29 mouse cellular contexts compared by ENCODE assay signal in genomic region chr3:34107631-34108030, GRCm38 (mm10). TPM values are rescaled to one million over a fixed set of nuclear protein-coding genes. Genes with fewer than 3 reads are reported as not detected.
DNase-seq lines count a peak whose midpoint lies in the region; ATAC-seq lines count a peak whose summit lies in the region.
"Had no signal": no experiment of that assay in that cellular context is flagged by ENCODE, and none has a peak within 500 bp of the region (broad histone marks: within the 10 kb centered on the region; RNA-seq: fewer than 3 reads in every experiment).

No protein-coding gene starts in this region.

- no peaks in the 10 kb centered on the region for H3K36me3 ChIP-seq in forebrain, embryonic 16.5 days (ENCODE audit: control insufficient read depth, insufficient read depth)
- no peaks in the 10 kb centered on the region for H3K36me3 ChIP-seq in forebrain, embryonic 11.5 days (ENCODE audit: control insufficient read depth, insufficient read depth, low read length)
- H3K36me3 ChIP-seq in megakaryocyte, embryonic 14.5 days (replicated peaks; ENCODE audit: low read length), result no peaks in the 10 kb centered on the region
- H3K36me3 ChIP-seq: embryonic facial prominence, embryonic 10.5 days; embryonic facial prominence, embryonic 13.5 days; forebrain, embryonic 10.5 days; G1E; heart, embryonic 10.5 days; heart, embryonic 13.5 days; hindbrain, embryonic 10.5 days; hindbrain, embryonic 13.5 days; intestine, embryonic 15.5 days had no signal

- 70% methylated on average over 3 of the region's 3 CpGs for WGBS in forebrain, embryonic 16.5 days
- 77% methylated on average over 3 of the region's 3 CpGs for WGBS in forebrain, embryonic 11.5 days

- H3K27me3 ChIP-seq in forebrain, embryonic 16.5 days (replicated peaks; ENCODE audit: control insufficient read depth, insufficient read depth, low read length), result no peaks in the 10 kb centered on the region
- no peaks in the 10 kb centered on the region for H3K27me3 ChIP-seq in forebrain, embryonic 11.5 days (ENCODE audit: control insufficient read depth, insufficient read depth, low read length)
- no peaks in the 10 kb centered on the region for H3K27me3 ChIP-seq in megakaryocyte, embryonic 14.5 days (replicated peaks)

- peak overlapping the region; percentile 23 for H3K4me2 ChIP-seq in forebrain, embryonic 16.5 days (ENCODE audit: low read length)
- no peak overlapping the region for H3K4me2 ChIP-seq in forebrain, embryonic 11.5 days (ENCODE audit: low read depth, low read length, severe bottlenecking)
- H3K4me2 ChIP-seq: embryonic facial prominence, embryonic 13.5 days; heart, embryonic 13.5 days; hindbrain, embryonic 13.5 days; intestine, embryonic 15.5 days had no signal

- no peak overlapping the region for H3K9ac ChIP-seq in forebrain, embryonic 16.5 days (replicated peaks; ENCODE audit: low read depth, low read length)
- no peak overlapping the region for H3K9ac ChIP-seq in forebrain, embryonic 11.5 days (ENCODE audit: low read length)
- H3K9ac ChIP-seq: embryonic facial prominence, embryonic 13.5 days; forebrain, postnatal 0 days; heart, embryonic 13.5 days; hindbrain, embryonic 13.5 days; intestine, embryonic 15.5 days had no signal

- H3K4me3 ChIP-seq in forebrain, embryonic 16.5 days (replicated peaks; ENCODE audit: low read length), result no peak overlapping the region
- no peak overlapping the region for H3K4me3 ChIP-seq in forebrain, embryonic 11.5 days (ENCODE audit: low read depth, low read length)
- H3K4me3 ChIP-seq in megakaryocyte, embryonic 14.5 days (replicated peaks), result peak overlapping the region; percentile 70
- H3K4me3 ChIP-seq: embryonic facial prominence, embryonic 10.5 days; embryonic facial prominence, embryonic 13.5 days; forebrain, embryonic 10.5 days; heart, adult 2 months; heart, embryonic 10.5 days; heart, embryonic 13.5 days; hindbrain, embryonic 10.5 days; hindbrain, embryonic 13.5 days; intestine, embryonic 15.5 days had no signal

- H3K4me1 ChIP-seq in forebrain, embryonic 16.5 days (replicated peaks; ENCODE audit: control insufficient read depth, insufficient read depth, low read length), result peaks cover 7% of the 10 kb centered on the region
- H3K4me1 ChIP-seq in forebrain, embryonic 11.5 days (replicated peaks; ENCODE audit: control insufficient read depth, insufficient read depth, low read length), result peaks cover 3% of the 10 kb centered on the region; the same call in 1 of the 2 replicates
- H3K4me1 ChIP-seq in megakaryocyte, embryonic 14.5 days, result peaks cover 17% of the 10 kb centered on the region
- H3K4me1 ChIP-seq: embryonic facial prominence, embryonic 10.5 days; embryonic facial prominence, embryonic 13.5 days; heart, embryonic 10.5 days; heart, embryonic 13.5 days; intestine, embryonic 15.5 days had no signal

- no peak for ATAC-seq in forebrain, embryonic 16.5 days
- ATAC-seq in forebrain, embryonic 11.5 days (replicated peaks; ENCODE audit: low FRiP score), result no peak
- ATAC-seq in megakaryocyte, adult 5-6 weeks (ENCODE audit: poor library complexity, severe bottlenecking), result no peak
- ATAC-seq in erythroblast, adult 5-6 weeks (replicated peaks; ENCODE audit: low FRiP score, poor library complexity, severe bottlenecking), result no peak
- ATAC-seq: forebrain, postnatal 0 days; hindbrain, embryonic 16.5 days; intestine, embryonic 15.5 days had no signal

- H3K9me3 ChIP-seq in forebrain, embryonic 16.5 days (ENCODE audit: control insufficient read depth, low read length), result no peaks in the 10 kb centered on the region
- H3K9me3 ChIP-seq in forebrain, embryonic 11.5 days (ENCODE audit: control insufficient read depth, low read length), result no peaks in the 10 kb centered on the region
- H3K9me3 ChIP-seq in megakaryocyte, embryonic 14.5 days, result no peaks in the 10 kb centered on the region
- H3K9me3 ChIP-seq: embryonic facial prominence, embryonic 10.5 days; embryonic facial prominence, embryonic 13.5 days; forebrain, embryonic 10.5 days; G1E; heart, embryonic 10.5 days; heart, embryonic 13.5 days; hindbrain, embryonic 10.5 days; hindbrain, embryonic 13.5 days; intestine, embryonic 15.5 days had no signal

- no peak for DNase-seq in forebrain, embryonic 11.5 days (ENCODE audit: low spot score)
- peak; percentile 7 to 12 for DNase-seq in right cerebral cortex, adult 2 months (ENCODE audit: low spot score in 2 of 2)
- no peak for DNase-seq in right cerebral cortex, postnatal 36 days (ENCODE audit: low spot score in 2 of 2)
- DNase-seq: adrenal gland, adult 2 months; adrenal gland, postnatal 14 days; B cell, adult 2 months; cerebellum, adult 11-12 months; cerebellum, adult 8-10 months; cerebellum, postnatal 36 days; embryo, embryonic 11 days; forebrain, postnatal 0 days; gastrocnemius, postnatal 10 days; gastrocnemius, postnatal 36 days; heart, adult 2 months; heart, postnatal 36 days had no signal

- no peak overlapping the region for H3K27ac ChIP-seq in forebrain, embryonic 16.5 days (ENCODE audit: low read length)
- no peak overlapping the region for H3K27ac ChIP-seq in forebrain, embryonic 11.5 days (ENCODE audit: low read depth, low read length)
- H3K27ac ChIP-seq: embryonic facial prominence, embryonic 10.5 days; embryonic facial prominence, embryonic 13.5 days; forebrain, embryonic 10.5 days; heart, adult 2 months; heart, embryonic 10.5 days; heart, embryonic 13.5 days; hindbrain, embryonic 10.5 days; hindbrain, embryonic 13.5 days; intestine, embryonic 15.5 days had no signal

RNA-seq across cellular contexts. Expression of gene Dnajc19, which starts 26.5 kb away (rescaled TPM):
- 102 and 113 TPM in 2 replicates for polyA plus RNA-seq in forebrain, embryonic 16.5 days (2015; fragmentation: Nextera tagmentation; extraction: Ambion mirVana)
- 166 and 168 TPM in 2 replicates for polyA plus RNA-seq in forebrain, embryonic 11.5 days (2014; fragmentation: Nextera tagmentation; extraction: Ambion mirVana)
- 23.8 TPM in 1 of 2 replicates, not detected in the other for polyA plus RNA-seq in megakaryocyte, embryonic 14.5 days (2012; ENCODE audit: insufficient read depth, low replicate concordance)
- total RNA-seq in megakaryocyte, adult 5-6 weeks (2015), result 99.4 and 124 TPM in 2 replicates
- total RNA-seq in megakaryocyte, adult 5-6 weeks (2017), result 132 and 137 TPM in 2 replicates
- 19.4 and 27.5 TPM in 2 replicates for total RNA-seq in erythroblast, adult 5-6 weeks (2015; ENCODE audit: low replicate concordance)
- total RNA-seq in erythroblast, adult 5-6 weeks (2017; ENCODE audit: low replicate concordance), result 22.7 and 36.1 TPM in 2 replicates

Comparison
In these comparisons a context has a peak if more than half of its experiments do, and no peak if none do; other contexts are left out.
1. DNase-seq: peak in right cerebral cortex, adult 2 months (2 of 2); none in forebrain, embryonic 11.5 days (single experiment) and right cerebral cortex, postnatal 36 days (0 of 2).